Mouse (Mus musculus) stomach, postnatal 0 days (tissue): ENCODE results near the gene Tenm2. TPM values are rescaled to one million over a fixed set of nuclear protein-coding genes. Genes with fewer than 3 reads are reported as not detected.

ENCODE experiments used
- ATAC-seq: fragments of 200-750 bp; cut with Nextera tagmentation; 2 replicates; pipeline ENCODE4 v1.8.0; 2017; ENCODE audit not compliant: low FRiP score, low TSS enrichment
- DNase-seq: peaks from one replicate; pipeline ENCODE4 v3.0.0-alpha.2; 2016; ENCODE audit warnings: low spot score
- H3K27ac ChIP-seq: fragments of 300-500 bp; sonication (generic); replicated peaks from 2 replicates; pipeline ENCODE4 v1.5.1; 2014; ENCODE audit warnings: mild to moderate bottlenecking, control low read depth
- H3K27me3 ChIP-seq: fragments of 300-500 bp; sonication (generic); 2 replicates; pipeline ENCODE4 v1.6.1; 2014; ENCODE audit warnings: low read length; ENCODE audit not compliant: control insufficient read depth, insufficient read depth
- H3K36me3 ChIP-seq: fragments of 300-500 bp; sonication (generic); 2 replicates; pipeline ENCODE4 v1.6.1; 2014; ENCODE audit warnings: low read length, mixed read lengths; ENCODE audit not compliant: control insufficient read depth, insufficient read depth
- H3K4me1 ChIP-seq: fragments of 300-500 bp; sonication (generic); replicated peaks from 2 replicates; pipeline ENCODE4 v1.6.1; 2014; ENCODE audit warnings: antibody characterized with exemption; ENCODE audit not compliant: control insufficient read depth, insufficient read depth
- H3K4me2 ChIP-seq: fragments of 300-500 bp; sonication (generic); replicated peaks from 2 replicates; pipeline ENCODE4 v1.6.1; 2014; ENCODE audit warnings: low read depth, mild to moderate bottlenecking, control low read depth, moderate library complexity
- H3K4me3 ChIP-seq: fragments of 300-500 bp; sonication (generic); 2 replicates; pipeline ENCODE4 v1.5.1; 2014; ENCODE audit warnings: low read depth, low read length, control low read depth
- H3K9ac ChIP-seq: fragments of 300-500 bp; sonication (generic); 2 replicates; pipeline ENCODE4 v1.6.1; 2014; ENCODE audit warnings: mild to moderate bottlenecking, low read length, control low read depth, mixed read lengths
- H3K9me3 ChIP-seq: fragments of 300-500 bp; sonication (generic); 2 replicates; pipeline ENCODE4 v1.6.1; 2016; ENCODE audit warnings: low read length; ENCODE audit not compliant: control insufficient read depth
- CTCF ChIP-seq: IDR thresholded peaks from 2 replicates; pipeline ENCODE4 v1.5.1; 2016; ENCODE audit warnings: antibody characterized with exemption, low read depth, mild to moderate bottlenecking, moderate library complexity
- EP300 ChIP-seq: optimal IDR thresholded peaks from 2 replicates; pipeline ENCODE3; 2016; ENCODE audit warnings: antibody characterized with exemption
- WGBS: fragments of 180-500 bp; shearing (Covaris S2); extraction: QIAGEN DNeasy Blood & Tissue Kit; methylation state at CpG from one replicate; pipeline ENCODE4 v1.1.7; 2014; 5-methylcytosine and 5-hydroxymethylcytosine counted together
- polyA plus RNA-seq: library from polyadenylated mRNA; unstranded; fragments of >200 nt; fragmentation: Nextera tagmentation; extraction: Ambion mirVana; gene quantifications from 2 replicates; pipeline ENCODE4 v1.2.1, GENCODE M21; 2015

The Tenm2 gene
- polyA plus RNA-seq, 1 experiment from 2014 or later, result 3.6 TPM

GRCm38 (mm10) chr11:35977096-35977495 is 1258.7 kb downstream of the Tenm2 start:
- Histone ChIP-seq H3K4me2 (0 out of 2 replicates have a peak overlapping the region, but pooled peaks have one; percentile 20), H3K36me3 (no peaks in the 10 kb centered on the region), H3K4me3 (no peak overlapping the region), H3K9me3 (no peaks in the 10 kb centered on the region), H3K27me3 (no peaks in the 10 kb centered on the region), H3K4me1 (no peaks in the 10 kb centered on the region), H3K9ac (no peak overlapping the region), H3K27ac (no peak overlapping the region)
- DNase-seq, result no peak
- WGBS, result 76% methylated on average over 6 of the region's 6 CpGs
- TF ChIP-seq CTCF (no peak), EP300 (no peak)
- no peak for ATAC-seq

- Histone ChIP-seq H3K27me3 (no peaks in the 10 kb centered on the region), H3K9ac (no peak overlapping the region), H3K4me1 (no peaks in the 10 kb centered on the region), H3K4me2 (no peak overlapping the region), H3K9me3 (no peaks in the 10 kb centered on the region), H3K4me3 (no peak overlapping the region), H3K36me3 (no peaks in the 10 kb centered on the region), H3K27ac (no peak overlapping the region)
- ATAC-seq (no peak), DNase-seq (no peak)
- TF ChIP-seq EP300 (no peak), CTCF (no peak)
- 70% methylated on average over 6 of the region's 6 CpGs for WGBS
Measured at GRCm38 (mm10) chr11:35976482-35976881, 1259.3 kb downstream of the Tenm2 start.

- no peaks in the 10 kb centered on the region for H3K9me3 ChIP-seq
- no peak overlapping the region for H3K27ac ChIP-seq
- peak; percentile 42 for DNase-seq
- H3K36me3 ChIP-seq, result no peaks in the 10 kb centered on the region
- H3K4me3 ChIP-seq, result no peak overlapping the region
- ATAC-seq, result no peak
- no peaks in the 10 kb centered on the region for H3K4me1 ChIP-seq
- H3K27me3 ChIP-seq, result no peaks in the 10 kb centered on the region
- no peak overlapping the region for H3K9ac ChIP-seq
- H3K4me2 ChIP-seq, result no peak overlapping the region
- no peak for TF ChIP-seq CTCF
- no peak for TF ChIP-seq EP300
- WGBS, result 74% methylated on average over 6 of the region's 6 CpGs
Measured at GRCm38 (mm10) chr11:35974632-35975450, 1260.9 kb downstream of the Tenm2 start.

GRCm38 (mm10) chr11:35973135-35973534 is 1262.6 kb downstream of the Tenm2 start:
- H3K36me3 ChIP-seq, result no peaks in the 10 kb centered on the region
- H3K9ac ChIP-seq, result no peak overlapping the region
- ATAC-seq (no peak), DNase-seq (no peak)
- H3K27me3 ChIP-seq, result no peaks in the 10 kb centered on the region
- H3K9me3 ChIP-seq, result no peaks in the 10 kb centered on the region
- WGBS, result 57% methylated on average over 7 of the region's 7 CpGs
- no peak for TF ChIP-seq CTCF
- no peak for TF ChIP-seq EP300
- no peak overlapping the region for H3K27ac ChIP-seq
- H3K4me2 ChIP-seq, result no peak overlapping the region
- no peak overlapping the region for H3K4me3 ChIP-seq
- no peaks in the 10 kb centered on the region for H3K4me1 ChIP-seq

- H3K36me3 ChIP-seq, result no peaks in the 10 kb centered on the region
- 0 out of 2 replicates have a peak overlapping the region, but pooled peaks have one; percentile 11 for H3K4me2 ChIP-seq
- no peaks in the 10 kb centered on the region for H3K9me3 ChIP-seq
- no peak overlapping the region for H3K4me3 ChIP-seq
- H3K9ac ChIP-seq, result no peak overlapping the region
- DNase-seq (no peak), ATAC-seq (no peak)
- WGBS, result 23% methylated on average over 6 of the region's 6 CpGs
- no peaks in the 10 kb centered on the region for H3K4me1 ChIP-seq
- no peak for TF ChIP-seq EP300
- no peak for TF ChIP-seq CTCF
- H3K27ac ChIP-seq, result peak overlapping the region; percentile 93
- H3K27me3 ChIP-seq, result no peaks in the 10 kb centered on the region
Measured at GRCm38 (mm10) chr11:35972270-35972931, 1263.4 kb downstream of the Tenm2 start.
